Mouse (Mus musculus) bone marrow, adult 2 months (tissue): ENCODE data around the gene Plp2. TPM values are rescaled to one million over a fixed set of nuclear protein-coding genes. Genes with fewer than 3 reads are reported as not detected.
"Not testable (repeated sequence)": the region's sequence is repeated elsewhere in the genome, so short reads cannot be mapped to it uniquely, and the experiment has no call there.

Experiments used
- H3K27ac ChIP-seq: fragments of 200-500 bp; 2 replicates; pipeline ENCODE4 v1.5.1; 2012; ENCODE audit warnings: low read depth, mild to moderate bottlenecking, control low read depth, inconsistent platforms, low read length; ENCODE audit not compliant: control insufficient read depth, poor library complexity, insufficient read depth
- H3K4me1 ChIP-seq: fragments of 200-500 bp; 2 replicates; pipeline ENCODE4 v1.6.1; 2011; ENCODE audit warnings: low read length; ENCODE audit not compliant: control insufficient read depth, insufficient read depth
- H3K4me3 ChIP-seq: fragments of 200-500 bp; replicated peaks from 2 replicates; pipeline ENCODE3; 2011; ENCODE audit warnings: mild to moderate bottlenecking, low read depth, low read length, control low read depth; ENCODE audit not compliant: control insufficient read depth
- CTCF ChIP-seq: fragments of 200-500 bp; IDR thresholded peaks from 2 replicates; pipeline ENCODE4 v1.5.1; 2011; ENCODE audit warnings: low read length, control low read depth; ENCODE audit not compliant: control insufficient read depth, insufficient read depth
- POLR2A ChIP-seq: fragments of 200-500 bp; IDR thresholded peaks from 2 replicates; pipeline ENCODE4 v1.6.1; 2011; ENCODE audit warnings: low read depth, mild to moderate bottlenecking, control low read depth, low read length, borderline replicate concordance; ENCODE audit not compliant: control insufficient read depth
- WGBS: fragments of 180-500 bp; shearing (Covaris S2); methylation state at CpG from one replicate; pipeline ENCODE4 v1.1.7; 2018; 5-methylcytosine and 5-hydroxymethylcytosine counted together
- polyA plus RNA-seq: library from polyadenylated mRNA; stranded (reverse); fragments of >200 nt; gene quantifications from 2 replicates; pipeline ENCODE4 v1.2.4, GENCODE M21; 2011; ENCODE audit warnings: low replicate concordance; ENCODE audit not compliant: missing spikeins, insufficient read depth, insufficient read length

Gene Plp2
- 5.3 and 33.2 TPM in 2 replicates for polyA plus RNA-seq

- Histone ChIP-seq H3K4me3 (peak within 1 kb of the TSS; percentile 96), H3K27ac (peak within 1 kb of the TSS; percentile 82), H3K4me1 (peaks cover 3% of the 10 kb centered on the region)
- WGBS: 6% methylated on average over 36 of the region's 36 CpGs
- TF ChIP-seq CTCF (no peak), POLR2A (peak; percentile 21; the same call in 1 of the 2 replicates)
Measured at GRCm38 (mm10) chrX:7670921-7671623, at the start of gene Plp2. Plp2 (minus strand) TSS chrX:7671390.

- not testable (repeated sequence) for H3K4me3 ChIP-seq, H3K27ac ChIP-seq, H3K4me1 ChIP-seq
- WGBS: 36% methylated on average over 1 of the region's 1 CpGs
Measured at GRCm38 (mm10) chrX:7716058-7716457, 44.9 kb upstream of the Plp2 start.

- H3K4me1 ChIP-seq: not testable (repeated sequence)
- H3K27ac ChIP-seq: peak within 1 kb of the TSS; percentile 66
- WGBS: 24% methylated on average over 51 of the region's 60 CpGs
- peak within 1 kb of the TSS; percentile 51 for H3K4me3 ChIP-seq
Measured at GRCm38 (mm10) chrX:7714135-7714899, 43.1 kb upstream of the Plp2 start, which contains the start of gene Wdr45. Wdr45 (plus strand) TSS chrX:7714333.

- H3K4me1 ChIP-seq, H3K27ac ChIP-seq: not testable (repeated sequence)
- WGBS: 8% methylated on average over 6 of the region's 12 CpGs
- peak overlapping the region; percentile 51 for H3K4me3 ChIP-seq
Measured at GRCm38 (mm10) chrX:7713764-7714134, 42.6 kb upstream of the Plp2 start.

- 7% methylated on average over 33 of the region's 33 CpGs for WGBS
- Histone ChIP-seq H3K4me1 (no peaks in the 10 kb centered on the region), H3K27ac (peak within 1 kb of the TSS; percentile 70), H3K4me3 (peak within 1 kb of the TSS; percentile 86)
- TF ChIP-seq POLR2A: peak; percentile 67; the same call in 1 of the 2 replicates
- no peak for TF ChIP-seq CTCF
Measured at GRCm38 (mm10) chrX:7696954-7697381, 25.8 kb upstream of the Plp2 start, which contains the start of gene Gpkow. Gpkow (plus strand) TSS chrX:7697131.

GRCm38 (mm10) chrX:7696520-7696919 lies 25.3 kb upstream of the Plp2 start:
- WGBS: 39% methylated on average over 6 of the region's 6 CpGs

GRCm38 (mm10) chrX:7692862-7693261 lies 21.7 kb upstream of the Plp2 start:
- no peak for TF ChIP-seq POLR2A
- peak; percentile 36; the same call in 1 of the 2 replicates for TF ChIP-seq CTCF
- Histone ChIP-seq H3K4me3 (no peak overlapping the region), H3K4me1 (no peaks in the 10 kb centered on the region), H3K27ac (no peak overlapping the region)
- WGBS: 30% methylated on average over 4 of the region's 4 CpGs

More at GRCm38 (mm10) chrX:7696520-7696919, 25.3 kb upstream of the Plp2 start:
- H3K4me3 ChIP-seq: no peak overlapping the region
- no peak overlapping the region for H3K27ac ChIP-seq
- TF ChIP-seq POLR2A (no peak), CTCF (no peak)
- H3K4me1 ChIP-seq: no peaks in the 10 kb centered on the region

- WGBS: 69% methylated on average over 3 of the region's 3 CpGs
- TF ChIP-seq POLR2A (no peak), CTCF (no peak)
- H3K27ac ChIP-seq: no peak overlapping the region
- H3K4me1 ChIP-seq: no peaks in the 10 kb centered on the region
- H3K4me3 ChIP-seq: no peak overlapping the region
Measured at GRCm38 (mm10) chrX:7690486-7690885, 19.3 kb upstream of the Plp2 start.
